Mouse (Mus musculus) liver, postnatal 0 days (tissue): ENCODE data around the gene Ttc28.
A peak's percentile ranks its signal among the peaks of the same experiment; 100 is the strongest.

Experiments used
- CTCF ChIP-seq: sonication (generic); IDR thresholded peaks from 2 replicates; pipeline ENCODE4 v1.5.1; 2016; ENCODE audit warnings: antibody characterized with exemption, low read depth
- EP300 ChIP-seq: IDR thresholded peaks from 2 replicates; pipeline ENCODE4 v1.6.1; 2016; ENCODE audit warnings: antibody characterized with exemption, low read depth, mild to moderate bottlenecking

- TF ChIP-seq CTCF (peak; percentile 29; the same call in 1 of the 2 replicates), EP300 (no peak)
These were observed 307.0 kb downstream of the Ttc28 start for GRCm38 (mm10) chr5:111186600-111186999.
